Mouse (Mus musculus) activated CD4-positive, CD25-positive, alpha-beta regulatory T cell (primary cell): ENCODE results near the gene Emilin1. TPM values are rescaled to one million over a fixed set of nuclear protein-coding genes. Genes with fewer than 3 reads are reported as not detected.

Experiments used
- polyA plus RNA-seq, 2 experiments: library from polyadenylated mRNA; unstranded; fragments of 100-300 nt; shearing (Covaris generic); gene quantifications; one replicate each; pipeline ENCODE4 v1.2.1; 2017

The Emilin1 gene
- 10 to 100 TPM in 1 of 2 experiments, 1 to 10 TPM in 1; 2.9 to 10.4 TPM for polyA plus RNA-seq

GRCm38 (mm10) chr5:30913060-30913841, at the start of gene Emilin1:
Gene Emilin1, plus strand, starts transcription at chr5:30913402.

GRCm38 (mm10) chr5:30867712-30868111, 45.5 kb upstream of the Emilin1 start, which contains the start of gene Tmem214:
Gene Tmem214, plus strand, starts transcription at chr5:30868012.

GRCm38 (mm10) chr5:30888337-30889087, 24.7 kb upstream of the Emilin1 start, which contains the start of gene Agbl5:
Gene Agbl5, plus strand, starts transcription at chr5:30888694.

GRCm38 (mm10) chr5:30907413-30908059, 5.7 kb upstream of the Emilin1 start, which contains the start of gene Ost4:
Gene Ost4, minus strand, starts transcription at chr5:30907788.

GRCm38 (mm10) chr5:30921256-30922033, 8.2 kb downstream of the Emilin1 start, which contains the start of gene Khk:
Gene Khk, plus strand, starts transcription at chr5:30921431.

GRCm38 (mm10) chr5:30944956-30945781, 32.0 kb downstream of the Emilin1 start, which contains the start of gene Cgref1:
Gene Cgref1, minus strand, starts transcription at chr5:30945591.

GRCm38 (mm10) chr5:30959966-30960501, 46.8 kb downstream of the Emilin1 start, which contains the start of gene Preb:
Gene Preb, minus strand, starts transcription at chr5:30960361.

GRCm38 (mm10) chr5:30968416-30968815, 55.2 kb downstream of the Emilin1 start, which contains the start of gene Tcf23:
Gene Tcf23, plus strand, starts transcription at chr5:30968662.

Other genes with a start within 250 kb of the Emilin1 start
- gene Cenpa, start 246.6 kb upstream of the Emilin1 start, polyA plus RNA-seq: 100 to 1,000 TPM; 100 to 146 TPM
- gene Dpysl5, start 201.8 kb upstream of the Emilin1 start, polyA plus RNA-seq: under 1 TPM in 1 of 2 experiments, not detected in 1; 0.34 TPM
- gene Mapre3, start 98.8 kb upstream of the Emilin1 start, polyA plus RNA-seq: 1 to 10 TPM; 5.3 to 9.4 TPM
- 10 to 100 TPM; 40.8 to 58.5 TPM for gene Tmem214, start 45.4 kb upstream of the Emilin1 start, polyA plus RNA-seq
- gene Agbl5, start 24.7 kb upstream of the Emilin1 start, polyA plus RNA-seq: 10 to 100 TPM; 14.0 to 15.8 TPM
- gene Ost4, start 5.6 kb upstream of the Emilin1 start, polyA plus RNA-seq: 100 to 1,000 TPM; 254 to 259 TPM
- gene Khk, start 8.0 kb downstream of the Emilin1 start, polyA plus RNA-seq: 10 to 100 TPM; 14.9 to 29.3 TPM
- under 1 TPM in 1 of 2 experiments, not detected in 1; 0.34 TPM for gene Cgref1, start 32.2 kb downstream of the Emilin1 start, polyA plus RNA-seq
- gene Preb, start 47.0 kb downstream of the Emilin1 start, polyA plus RNA-seq: 100 to 1,000 TPM; 163 to 180 TPM
- gene Tcf23, start 55.3 kb downstream of the Emilin1 start, polyA plus RNA-seq: not detected
- 100 to 1,000 TPM in 1 of 2 experiments, 10 to 100 TPM in 1; 84.2 to 138 TPM for gene Atraid, start 134.9 kb downstream of the Emilin1 start, polyA plus RNA-seq
- gene Slc5a6, start 135.5 kb downstream of the Emilin1 start, polyA plus RNA-seq: 1 to 10 TPM; 4.7 to 6.5 TPM
- gene Cad, start 141.4 kb downstream of the Emilin1 start, polyA plus RNA-seq: 10 to 100 TPM; 11.3 to 17.1 TPM
- gene Dnajc5g, start 192.9 kb downstream of the Emilin1 start, polyA plus RNA-seq: under 1 TPM in 1 of 2 experiments, not detected in 1; 0.15 TPM
- not detected for gene Slc30a3, start 194.8 kb downstream of the Emilin1 start, polyA plus RNA-seq
- not detected for gene Trim54, start 203.3 kb downstream of the Emilin1 start, polyA plus RNA-seq
- gene Ucn, start 225.4 kb downstream of the Emilin1 start, polyA plus RNA-seq: not detected
- 10 to 100 TPM; 27.4 to 29.4 TPM for gene Mpv17, start 240.8 kb downstream of the Emilin1 start, polyA plus RNA-seq